Mouse (Mus musculus) stomach, embryonic 16.5 days (tissue): ENCODE measurements at regions not wholly inside any gene's neighbourhood (a gene's known extent, or its start where the extent isn't known, plus 50 kb on each side); places are given as distances from the start of the nearest gene placed in this dataset.
A peak's percentile ranks its signal among the peaks of the same experiment; 100 is the strongest.

ENCODE experiments used
- ATAC-seq: fragments of 200-750 bp; cut with Nextera tagmentation; 2 replicates; pipeline ENCODE4 v1.8.0; 2017; ENCODE audit warnings: moderate number of reproducible peaks, moderate TSS enrichment; ENCODE audit not compliant: insufficient read depth, low FRiP score
- H3K27ac ChIP-seq: fragments of 300-500 bp; sonication (generic); 2 replicates; pipeline ENCODE4 v1.5.1; 2014; ENCODE audit warnings: low read length
- H3K27me3 ChIP-seq: fragments of 300-500 bp; sonication (generic); 2 replicates; pipeline ENCODE4 v1.6.1; 2014; ENCODE audit warnings: low read length, control low read depth, mixed read lengths; ENCODE audit not compliant: control insufficient read depth, insufficient read depth
- H3K36me3 ChIP-seq: fragments of 300-500 bp; sonication (generic); 2 replicates; pipeline ENCODE4 v1.6.1; 2014; ENCODE audit warnings: low read length; ENCODE audit not compliant: control insufficient read depth, insufficient read depth
- H3K4me1 ChIP-seq: fragments of 300-500 bp; sonication (generic); 2 replicates; pipeline ENCODE4 v1.6.1; 2014; ENCODE audit warnings: low read length, control low read depth, mixed read lengths; ENCODE audit not compliant: control insufficient read depth, insufficient read depth
- H3K4me2 ChIP-seq: fragments of 300-500 bp; sonication (generic); 2 replicates; pipeline ENCODE4 v1.6.1; 2014; ENCODE audit warnings: low read depth, low read length, mixed read lengths
- H3K4me3 ChIP-seq: fragments of 300-500 bp; sonication (generic); replicated peaks from 2 replicates; pipeline ENCODE4 v1.5.1; 2014; ENCODE audit warnings: mild to moderate bottlenecking, low read length
- H3K9ac ChIP-seq: fragments of 300-500 bp; sonication (generic); 2 replicates; pipeline ENCODE4 v1.6.1; 2014; ENCODE audit warnings: low read length
- H3K9me3 ChIP-seq: fragments of 300-500 bp; sonication (generic); replicated peaks from 2 replicates; pipeline ENCODE4 v1.6.1; 2016; ENCODE audit warnings: low read length, control low read depth; ENCODE audit not compliant: control insufficient read depth
- WGBS: fragments of 180-500 bp; shearing (Covaris S2); extraction: QIAGEN DNeasy Blood & Tissue Kit; methylation state at CpG from one replicate; pipeline ENCODE4 v1.1.7; 2014; 5-methylcytosine and 5-hydroxymethylcytosine counted together

- H3K9me3 ChIP-seq, result no peaks in the 10 kb centered on the region
- peaks cover 8% of the 10 kb centered on the region; the same call in 1 of the 2 replicates for H3K4me1 ChIP-seq
- no peak overlapping the region for H3K4me3 ChIP-seq
- WGBS, result 45% methylated on average over 9 of the region's 9 CpGs
- no peaks in the 10 kb centered on the region for H3K36me3 ChIP-seq
- H3K9ac ChIP-seq, result no peak overlapping the region
- no peak overlapping the region for H3K27ac ChIP-seq
- no peak overlapping the region for H3K4me2 ChIP-seq
- ATAC-seq, result no peak
- no peaks in the 10 kb centered on the region for H3K27me3 ChIP-seq
These were observed 431.6 kb downstream of the Tns3 start for GRCm38 (mm10) chr11:8232636-8233189.

DNA sequence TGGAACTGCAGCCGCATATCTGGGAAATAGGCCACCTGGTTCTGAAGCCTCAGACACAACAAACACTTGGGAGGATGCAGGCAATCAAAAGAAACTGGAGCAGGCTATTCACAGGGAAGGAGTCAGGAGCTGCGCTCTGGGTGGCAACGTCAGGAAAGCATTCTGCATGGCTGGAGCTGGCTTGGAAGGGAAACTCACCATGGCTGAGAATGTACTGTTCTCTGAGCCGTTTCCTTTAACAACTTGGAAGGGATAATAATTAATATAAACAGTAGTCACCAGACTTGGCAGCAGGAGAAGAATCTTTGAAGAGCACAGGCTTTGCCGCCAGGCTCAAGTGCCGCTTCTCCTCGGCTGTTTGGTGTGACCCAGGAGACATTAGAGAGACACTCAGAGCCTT lies 434.5 kb downstream of the Tns3 start:
- no peak overlapping the region; the same call in 1 of the 2 replicates for H3K27ac ChIP-seq
- H3K27me3 ChIP-seq, result no peaks in the 10 kb centered on the region
- 37% methylated on average over 7 of the region's 7 CpGs for WGBS
- no peaks in the 10 kb centered on the region for H3K9me3 ChIP-seq
- H3K36me3 ChIP-seq, result no peaks in the 10 kb centered on the region
- H3K4me1 ChIP-seq, result peaks cover 8% of the 10 kb centered on the region; the same call in 1 of the 2 replicates
- H3K4me3 ChIP-seq, result no peak overlapping the region
- H3K4me2 ChIP-seq, result no peak overlapping the region
- H3K9ac ChIP-seq, result no peak overlapping the region
- ATAC-seq, result 0 out of 2 replicates have a peak, but pooled peaks have one; percentile 44

DNA sequence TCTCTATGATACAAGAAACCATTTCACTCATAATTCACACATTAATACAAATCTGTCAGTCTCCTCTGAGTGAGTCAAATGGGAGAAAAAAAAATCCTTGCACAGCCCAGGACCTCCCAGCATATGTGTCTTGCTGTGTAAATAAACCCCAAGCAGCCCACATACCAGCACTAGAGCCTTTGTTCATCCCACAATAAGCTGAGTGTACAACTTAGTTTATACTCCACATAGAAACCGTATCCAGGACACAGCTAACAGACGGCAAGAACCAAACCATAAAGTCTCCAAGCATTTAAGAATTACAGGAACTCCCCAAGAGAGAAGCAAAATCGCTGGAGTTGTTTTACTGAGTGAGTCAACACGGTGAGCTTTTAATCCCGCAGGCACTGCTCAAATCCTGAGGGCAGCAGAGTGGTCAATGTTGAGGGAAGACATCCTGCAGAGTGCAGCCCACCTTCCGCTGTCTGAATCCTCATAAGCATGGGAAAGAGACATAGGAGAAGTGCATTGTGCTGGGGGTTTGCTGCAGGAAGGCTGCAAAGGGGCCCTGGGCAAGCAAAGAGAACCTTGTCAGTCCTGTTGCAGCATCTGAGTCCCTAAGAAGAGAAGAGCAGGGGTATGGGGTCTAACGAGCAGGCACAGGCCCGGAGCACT lies 436.4 kb downstream of the Tns3 start:
- Histone ChIP-seq H3K4me3 (no peak overlapping the region), H3K9me3 (no peaks in the 10 kb centered on the region), H3K4me1 (peaks cover 8% of the 10 kb centered on the region; the same call in 1 of the 2 replicates), H3K9ac (no peak overlapping the region), H3K27me3 (no peaks in the 10 kb centered on the region), H3K36me3 (no peaks in the 10 kb centered on the region), H3K27ac (no peak overlapping the region), H3K4me2 (no peak overlapping the region)
- ATAC-seq, result peak; percentile 72
- WGBS, result 28% methylated on average over 8 of the region's 8 CpGs

DNA sequence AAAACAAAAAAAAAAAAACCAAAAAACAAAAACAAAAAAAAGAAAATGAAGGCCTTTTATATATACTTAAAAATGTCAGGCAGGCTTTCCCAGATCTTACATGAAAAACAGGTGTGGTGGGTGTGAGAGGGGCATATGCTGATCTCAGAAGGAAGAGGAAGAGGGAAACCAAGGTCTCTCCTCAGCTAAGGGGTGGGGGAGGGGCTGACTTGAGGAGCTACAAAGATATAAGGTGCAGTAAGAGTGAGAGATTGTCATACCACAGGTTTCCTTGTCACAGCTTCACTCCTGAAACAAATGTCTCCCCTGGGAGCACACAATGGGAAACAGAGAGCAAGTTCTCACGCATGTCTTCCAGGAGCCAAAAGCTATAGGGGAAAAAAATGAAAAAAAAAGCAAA lies 440.0 kb downstream of the Tns3 start:
- Histone ChIP-seq H3K4me1 (peaks cover 6% of the 10 kb centered on the region; the same call in 1 of the 2 replicates), H3K27ac (no peak overlapping the region), H3K36me3 (no peaks in the 10 kb centered on the region), H3K4me3 (no peak overlapping the region), H3K4me2 (no peak overlapping the region), H3K9me3 (no peaks in the 10 kb centered on the region), H3K9ac (no peak overlapping the region), H3K27me3 (no peaks in the 10 kb centered on the region)
- ATAC-seq, result no peak
- 88% methylated on average over 1 of the region's 1 CpGs for WGBS

GRCm38 (mm10) chr11:8220618-8221017 lies 443.7 kb downstream of the Tns3 start:
- no peaks in the 10 kb centered on the region for H3K4me1 ChIP-seq
- no peak overlapping the region for H3K4me2 ChIP-seq
- no peaks in the 10 kb centered on the region for H3K36me3 ChIP-seq
- no peak overlapping the region for H3K4me3 ChIP-seq
- H3K27ac ChIP-seq, result no peak overlapping the region
- ATAC-seq, result no peak
- no peak overlapping the region for H3K9ac ChIP-seq
- WGBS, result 70% methylated on average over 3 of the region's 3 CpGs
- no peaks in the 10 kb centered on the region for H3K9me3 ChIP-seq
- no peaks in the 10 kb centered on the region for H3K27me3 ChIP-seq

DNA sequence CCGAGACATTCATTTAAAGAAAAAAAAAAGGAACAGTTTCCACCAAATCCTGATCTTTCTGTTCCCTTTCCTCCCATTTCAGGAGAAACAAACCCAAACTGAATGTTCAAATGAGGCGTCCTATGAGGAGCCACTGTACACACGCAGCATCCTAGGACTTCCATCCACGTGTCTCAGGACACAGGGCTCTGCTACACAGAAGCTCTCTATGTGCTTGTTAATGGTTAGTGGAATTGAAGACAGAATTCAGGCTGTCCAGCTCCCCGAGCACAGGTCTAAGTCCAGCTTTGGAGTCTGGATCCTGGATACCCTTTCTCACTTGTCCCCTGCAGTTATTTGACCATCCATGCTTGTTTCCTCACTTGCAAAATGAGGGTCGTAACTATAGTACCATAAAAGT lies 444.4 kb downstream of the Tns3 start:
- Histone ChIP-seq H3K27me3 (no peaks in the 10 kb centered on the region), H3K27ac (no peak overlapping the region), H3K4me1 (no peaks in the 10 kb centered on the region), H3K9me3 (no peaks in the 10 kb centered on the region), H3K9ac (no peak overlapping the region), H3K4me2 (no peak overlapping the region), H3K4me3 (no peak overlapping the region), H3K36me3 (no peaks in the 10 kb centered on the region)
- no peak for ATAC-seq
- 75% methylated on average over 6 of the region's 6 CpGs for WGBS

- H3K27ac ChIP-seq, result no peak overlapping the region
- H3K4me2 ChIP-seq, result no peak overlapping the region
- no peak overlapping the region for H3K9ac ChIP-seq
- no peak overlapping the region for H3K4me3 ChIP-seq
- H3K4me1 ChIP-seq, result no peaks in the 10 kb centered on the region
- no peaks in the 10 kb centered on the region for H3K27me3 ChIP-seq
- no peak for ATAC-seq
- no peaks in the 10 kb centered on the region for H3K36me3 ChIP-seq
- no peaks in the 10 kb centered on the region for H3K9me3 ChIP-seq
- WGBS, result 70% methylated on average over 7 of the region's 7 CpGs
These were observed 448.7 kb downstream of the Tns3 start for GRCm38 (mm10) chr11:8215634-8216033.

GRCm38 (mm10) chr11:8214305-8214903 lies 449.9 kb downstream of the Tns3 start:
- 60% methylated on average over 2 of the region's 2 CpGs for WGBS
- H3K9ac ChIP-seq, result no peak overlapping the region
- no peak overlapping the region for H3K27ac ChIP-seq
- H3K9me3 ChIP-seq, result no peaks in the 10 kb centered on the region
- no peaks in the 10 kb centered on the region for H3K36me3 ChIP-seq
- no peak overlapping the region for H3K4me2 ChIP-seq
- no peaks in the 10 kb centered on the region for H3K27me3 ChIP-seq
- no peaks in the 10 kb centered on the region for H3K4me1 ChIP-seq
- ATAC-seq, result no peak
- no peak overlapping the region for H3K4me3 ChIP-seq

GRCm38 (mm10) chr11:8213130-8213529 lies 451.2 kb downstream of the Tns3 start:
- no peak overlapping the region for H3K4me2 ChIP-seq
- ATAC-seq, result no peak
- no peak overlapping the region for H3K9ac ChIP-seq
- H3K4me1 ChIP-seq, result no peaks in the 10 kb centered on the region
- no peak overlapping the region for H3K27ac ChIP-seq
- H3K27me3 ChIP-seq, result no peaks in the 10 kb centered on the region
- H3K36me3 ChIP-seq, result no peaks in the 10 kb centered on the region
- H3K9me3 ChIP-seq, result no peaks in the 10 kb centered on the region
- WGBS, result 91% methylated on average over 3 of the region's 3 CpGs
- H3K4me3 ChIP-seq, result no peak overlapping the region
